Mouse (Mus musculus): ENCODE results near the gene Pon1.
"Not testable (repeated sequence)": the region's sequence is repeated elsewhere in the genome, so short reads cannot be mapped to it uniquely, and the experiment has no call there.

Pon1 gene

GRCm38 (mm10) chr6:5193693-5194092, at the start of gene Pon1:
Gene Pon1, minus strand, starts transcription at chr6:5193946.
- no peak for DNase-seq (ENCODE audit: low read depth, low spot score)

DNA sequence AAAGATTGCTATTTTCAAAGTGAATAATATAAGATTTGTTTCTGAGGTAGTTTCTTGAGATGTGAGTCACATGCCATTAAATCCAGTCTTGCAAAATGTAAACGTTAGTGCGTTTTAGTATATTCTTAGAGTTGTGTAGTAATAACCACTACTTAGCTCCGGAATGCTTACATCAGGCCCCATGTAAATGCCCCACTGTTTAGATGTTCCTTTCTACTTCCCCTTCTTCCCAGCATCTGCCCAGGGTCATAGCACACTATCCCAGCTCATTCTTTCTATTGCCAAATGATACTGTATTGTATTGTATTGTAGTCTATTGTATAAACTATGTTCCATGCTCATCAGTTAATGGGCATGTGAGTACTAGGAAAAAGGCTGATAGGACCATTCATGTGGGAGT, 45.1 kb upstream of the Pon1 start:
- no peak for DNase-seq (ENCODE audit: low read depth, low spot score)

GRCm38 (mm10) chr6:5237510-5237909, 43.8 kb upstream of the Pon1 start:
- DNase-seq (ENCODE audit: low read depth, low spot score), result no peak

- no peak for DNase-seq (ENCODE audit: low read depth, low spot score)
Observed at GRCm38 (mm10) chr6:5236843-5237371, 43.2 kb upstream of the Pon1 start.

DNA sequence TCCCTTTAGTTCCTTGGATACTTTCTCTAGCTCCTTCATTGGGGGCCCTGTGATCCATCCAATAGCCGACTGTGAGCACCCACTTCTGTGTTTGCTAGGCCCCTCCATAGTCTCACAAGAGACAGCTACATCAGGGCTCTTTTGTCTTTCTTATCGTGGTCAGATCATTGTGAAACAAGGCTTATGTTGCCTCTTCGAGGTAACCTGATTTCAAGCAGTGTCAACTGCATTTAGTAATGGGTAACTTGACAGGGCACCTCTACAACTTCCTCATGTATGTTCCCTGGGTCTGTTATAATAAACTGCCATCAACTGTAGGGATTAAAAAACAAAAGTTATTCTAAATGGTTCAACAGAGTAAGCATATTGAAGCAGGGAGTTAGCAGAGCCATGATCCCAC, 40.8 kb upstream of the Pon1 start:
- no peak for DNase-seq (ENCODE audit: low read depth, low spot score)

- no peak for DNase-seq (ENCODE audit: low read depth, low spot score)
Observed at GRCm38 (mm10) chr6:5233812-5234211, 40.1 kb upstream of the Pon1 start.

DNA sequence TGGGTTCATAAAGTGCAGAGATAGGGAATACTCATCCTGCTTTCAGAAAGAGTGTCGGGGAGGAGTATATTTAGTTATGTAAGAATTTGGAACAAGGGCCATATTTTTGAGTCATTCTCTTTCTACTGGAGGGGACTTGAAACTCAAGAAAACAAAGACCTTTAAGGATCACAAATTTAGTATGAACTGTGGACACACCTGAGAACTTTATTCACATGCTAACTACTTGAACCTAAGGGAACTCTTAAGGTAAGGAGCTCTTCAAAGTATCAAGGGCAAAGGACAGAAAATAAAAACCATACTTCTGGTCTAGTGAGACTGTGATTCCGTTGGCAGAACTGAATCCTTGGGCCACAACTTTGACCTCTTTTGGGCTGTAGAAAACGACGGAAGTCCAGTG, 38.3 kb upstream of the Pon1 start:
- DNase-seq (ENCODE audit: low read depth, low spot score), result no peak

DNA sequence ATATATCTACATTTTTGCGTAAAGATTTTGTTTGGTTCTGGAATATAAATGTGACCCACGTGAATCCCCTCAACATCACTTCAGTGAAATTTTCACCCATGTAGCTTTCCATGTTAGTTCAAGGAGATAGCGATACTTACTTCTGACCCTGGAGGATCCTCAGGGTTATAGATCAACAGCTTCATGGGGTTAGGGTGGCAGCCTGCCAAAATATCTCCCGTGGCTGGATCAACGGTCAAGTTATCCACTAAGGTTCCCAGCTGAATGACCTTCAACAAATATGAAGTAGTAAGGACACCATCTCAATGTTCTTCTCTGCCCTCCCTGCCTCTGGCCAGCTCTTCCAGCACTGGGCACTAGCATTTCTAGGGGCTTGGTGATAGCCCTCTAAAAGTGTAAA, 36.5 kb upstream of the Pon1 start:
- no peak for DNase-seq (ENCODE audit: low read depth, low spot score)

GRCm38 (mm10) chr6:5223551-5223950, 29.8 kb upstream of the Pon1 start:
- DNase-seq (ENCODE audit: low read depth, low spot score), result not testable (repeated sequence)

DNA sequence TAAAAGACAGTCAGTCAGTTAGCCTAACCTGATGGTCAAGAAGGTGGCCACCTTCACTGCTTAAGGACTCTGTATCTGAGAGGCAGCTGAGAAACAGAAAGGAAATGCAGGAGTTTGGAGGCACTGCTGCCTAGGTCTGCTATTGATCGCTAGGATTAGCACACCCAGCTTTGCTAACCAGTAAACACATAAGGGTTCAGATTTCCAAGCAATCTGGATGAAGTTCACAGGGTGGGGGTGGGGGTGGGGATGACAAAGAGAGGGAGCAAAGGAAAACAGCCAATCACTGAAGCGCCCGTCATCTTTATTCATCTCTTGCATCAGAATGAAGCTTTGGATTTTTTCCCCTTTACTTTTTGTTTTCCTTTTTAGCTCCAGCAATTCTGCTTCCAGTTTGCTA, 28.3 kb upstream of the Pon1 start:
- no peak for DNase-seq (ENCODE audit: low read depth, low spot score)

GRCm38 (mm10) chr6:5218190-5218589, 24.4 kb upstream of the Pon1 start:
- no peak for DNase-seq (ENCODE audit: low read depth, low spot score)

- no peak for DNase-seq (ENCODE audit: low read depth, low spot score)
Observed at GRCm38 (mm10) chr6:5207817-5208216, 14.1 kb upstream of the Pon1 start.

DNA sequence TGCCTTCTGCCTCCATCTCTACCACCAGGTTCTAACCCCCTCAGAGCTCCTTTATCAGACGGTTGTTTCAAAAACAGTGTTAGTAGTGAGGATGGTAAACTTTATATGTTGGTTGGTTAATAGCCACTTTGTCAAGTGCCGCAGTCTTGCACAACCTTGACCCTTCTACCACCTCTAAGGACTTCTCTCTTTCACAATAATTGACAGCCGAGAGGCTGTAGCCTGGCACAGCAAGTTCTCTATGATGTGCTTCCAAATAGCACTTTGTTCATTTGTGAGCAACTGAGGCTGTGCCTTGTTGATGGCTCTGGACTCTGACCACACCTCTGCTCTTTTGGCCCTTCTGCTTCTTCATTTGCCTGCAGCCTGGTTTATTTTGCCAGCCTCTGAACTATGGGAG, 6.2 kb upstream of the Pon1 start:
- no peak for DNase-seq (ENCODE audit: low read depth, low spot score)

GRCm38 (mm10) chr6:5199376-5199905, 5.7 kb upstream of the Pon1 start:
- no peak for DNase-seq (ENCODE audit: low read depth, low spot score)

- DNase-seq (ENCODE audit: low read depth, low spot score), result no peak
Observed at GRCm38 (mm10) chr6:5198590-5198989, 4.8 kb upstream of the Pon1 start.

- DNase-seq (ENCODE audit: low read depth, low spot score), result no peak
Observed at GRCm38 (mm10) chr6:5190761-5191160, 3.0 kb downstream of the Pon1 start.

GRCm38 (mm10) chr6:5189507-5189906, 4.2 kb downstream of the Pon1 start:
- no peak for DNase-seq (ENCODE audit: low read depth, low spot score)

- no peak for DNase-seq (ENCODE audit: low read depth, low spot score)
Observed at GRCm38 (mm10) chr6:5188938-5189337, 4.8 kb downstream of the Pon1 start.

- no peak for DNase-seq (ENCODE audit: low read depth, low spot score)
Observed at GRCm38 (mm10) chr6:5188036-5188435, 5.7 kb downstream of the Pon1 start.

DNA sequence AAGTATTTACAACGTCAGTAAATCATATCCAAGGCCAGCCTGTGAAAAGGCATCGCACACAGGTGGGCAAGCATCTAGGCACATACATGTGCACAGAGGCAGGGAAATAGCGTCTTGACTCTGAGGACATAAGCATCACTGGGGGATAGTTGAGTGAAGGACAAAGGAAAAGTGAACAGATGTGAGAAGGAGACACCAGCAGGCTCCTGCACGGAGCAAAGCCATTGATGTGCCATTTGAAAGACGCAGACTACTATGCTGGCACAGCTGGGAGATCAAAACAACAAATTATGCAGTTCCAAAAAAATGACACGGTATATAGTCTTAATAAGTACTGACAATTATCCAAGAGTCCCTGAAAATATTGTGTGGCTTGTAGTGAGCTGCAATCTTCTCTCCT, 6.2 kb downstream of the Pon1 start:
- no peak for DNase-seq (ENCODE audit: low read depth, low spot score)

DNA sequence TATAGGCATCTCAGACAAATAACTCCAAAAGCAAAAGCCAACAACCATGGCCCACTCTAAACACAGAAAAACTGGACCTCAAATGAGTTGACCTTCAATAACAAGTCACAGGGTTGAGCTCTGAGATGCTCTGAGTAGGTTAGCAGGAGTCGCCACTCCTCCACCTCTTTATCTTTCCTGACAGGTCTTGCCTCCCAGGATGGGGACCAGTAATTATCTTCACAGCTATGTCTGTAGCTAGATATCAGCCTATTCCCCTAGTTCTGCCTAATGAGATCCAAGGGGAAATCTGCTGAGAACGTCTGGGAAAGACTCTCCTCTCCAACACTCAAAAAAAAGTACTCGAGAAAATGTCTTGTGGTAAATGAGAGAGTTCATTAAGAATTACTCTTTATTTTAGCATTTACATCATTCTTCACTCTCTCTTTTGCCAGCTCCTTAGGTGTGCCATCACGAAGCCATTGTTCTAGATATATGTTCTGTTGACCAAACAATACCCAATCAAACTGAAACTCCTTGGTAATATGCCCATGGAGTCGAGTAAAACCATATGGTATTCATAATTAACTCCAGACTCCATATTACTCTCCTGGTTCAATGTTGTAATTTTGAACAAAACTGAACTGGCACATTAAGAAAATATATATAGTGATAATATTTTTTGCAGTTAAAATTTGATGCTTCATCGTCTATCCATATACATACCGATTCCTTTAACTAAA, 7.4 kb downstream of the Pon1 start:
- DNase-seq (ENCODE audit: low read depth, low spot score), result no peak

DNA sequence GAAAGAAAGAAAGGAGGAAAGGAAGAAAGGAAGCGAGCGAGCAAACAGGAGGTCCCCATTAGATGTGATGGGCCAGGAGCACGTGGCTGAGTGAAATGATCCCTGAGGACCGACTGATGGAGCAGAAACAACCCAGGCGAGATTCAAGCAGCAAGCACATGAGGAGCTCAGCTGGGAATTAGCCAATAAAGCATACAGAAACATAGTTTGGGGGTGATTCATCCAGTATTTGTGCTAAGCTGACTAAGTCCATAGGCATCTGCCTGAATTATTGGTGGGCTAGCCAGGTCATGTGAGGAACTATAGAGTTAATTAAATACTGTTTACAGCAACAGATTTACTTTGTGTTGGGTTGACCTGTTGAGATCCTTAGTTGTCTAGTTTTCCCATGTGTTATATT, 13.1 kb downstream of the Pon1 start:
- DNase-seq (ENCODE audit: low read depth, low spot score), result no peak

- DNase-seq (ENCODE audit: low read depth, low spot score), result no peak
Observed at GRCm38 (mm10) chr6:5179189-5179588, 14.6 kb downstream of the Pon1 start.
